Mouse (Mus musculus) intestine, embryonic 15.5 days (tissue): ENCODE measurements at regions not wholly inside any gene's neighbourhood (a gene's known extent, or its start where the extent isn't known, plus 50 kb on each side); places are given as distances from the start of the nearest gene placed in this dataset.
A peak's percentile ranks its signal among the peaks of the same experiment; 100 is the strongest.

Experiments used
- ATAC-seq: fragments of 200-750 bp; cut with Nextera tagmentation; 2 replicates; pipeline ENCODE4 v1.8.0; 2017; ENCODE audit warnings: moderate TSS enrichment, moderate library complexity
- H3K27ac ChIP-seq: fragments of 300-500 bp; sonication (generic); 2 replicates; pipeline ENCODE4 v1.5.1; 2015; ENCODE audit warnings: mild to moderate bottlenecking, inconsistent platforms
- H3K27me3 ChIP-seq: fragments of 300-500 bp; sonication (generic); replicated peaks from 2 replicates; pipeline ENCODE4 v1.6.1; 2015; ENCODE audit warnings: inconsistent platforms
- H3K36me3 ChIP-seq: fragments of 300-500 bp; sonication (generic); 2 replicates; pipeline ENCODE4 v1.6.1; 2015; ENCODE audit warnings: inconsistent platforms
- H3K4me1 ChIP-seq: fragments of 300-500 bp; sonication (generic); replicated peaks from 2 replicates; pipeline ENCODE4 v1.6.1; 2015; ENCODE audit warnings: inconsistent platforms
- H3K4me2 ChIP-seq: fragments of 300-500 bp; sonication (generic); replicated peaks from 2 replicates; pipeline ENCODE4 v1.6.1; 2015; ENCODE audit warnings: mild to moderate bottlenecking, inconsistent platforms
- H3K4me3 ChIP-seq: fragments of 300-500 bp; sonication (generic); replicated peaks from 2 replicates; pipeline ENCODE4 v1.5.1; 2015; ENCODE audit warnings: inconsistent platforms
- H3K9ac ChIP-seq: fragments of 300-500 bp; sonication (generic); 2 replicates; pipeline ENCODE4 v1.6.1; 2015; ENCODE audit warnings: inconsistent platforms
- H3K9me3 ChIP-seq: fragments of 300-500 bp; sonication (generic); 2 replicates; pipeline ENCODE4 v1.6.1; 2016; ENCODE audit warnings: inconsistent platforms
- WGBS: fragments of 180-500 bp; shearing (Covaris S2); methylation state at CpG from one replicate; pipeline ENCODE4 v1.1.7; 2015; 5-methylcytosine and 5-hydroxymethylcytosine counted together

DNA sequence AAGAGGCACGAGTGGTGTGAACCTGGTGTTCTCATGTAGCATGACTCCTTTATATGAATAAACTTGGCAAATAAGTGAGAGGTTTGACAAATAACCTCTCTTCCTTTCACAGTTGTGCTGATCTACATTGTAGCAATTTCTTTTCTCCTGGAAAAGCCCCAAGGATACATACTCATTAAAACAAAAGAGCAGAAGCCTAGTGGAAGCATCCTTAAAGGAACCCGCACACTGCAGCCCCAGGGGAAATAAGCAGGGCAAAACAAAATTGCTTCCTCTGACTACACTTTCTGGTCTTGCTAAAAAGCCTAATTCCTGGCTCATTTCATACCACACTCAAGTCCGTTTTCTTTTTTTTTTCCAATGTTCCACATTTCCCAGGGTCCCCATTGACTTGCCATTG lies 72.7 kb upstream of the Gm10184 start:
- Histone ChIP-seq H3K4me3 (no peak overlapping the region), H3K9me3 (no peaks in the 10 kb centered on the region), H3K27me3 (no peaks in the 10 kb centered on the region), H3K4me1 (no peaks in the 10 kb centered on the region), H3K27ac (no peak overlapping the region), H3K36me3 (no peaks in the 10 kb centered on the region), H3K9ac (no peak overlapping the region), H3K4me2 (no peak overlapping the region)
- 64% methylated on average over 3 of the region's 3 CpGs for WGBS
- no peak for ATAC-seq

GRCm38 (mm10) chr17:89979055-89979853 lies 69.0 kb upstream of the Gm10184 start:
- 60% methylated on average over 5 of the region's 5 CpGs for WGBS
- no peaks in the 10 kb centered on the region for H3K4me1 ChIP-seq
- H3K9ac ChIP-seq = no peak overlapping the region
- no peak overlapping the region for H3K4me3 ChIP-seq
- no peaks in the 10 kb centered on the region for H3K27me3 ChIP-seq
- ATAC-seq = no peak
- no peaks in the 10 kb centered on the region for H3K36me3 ChIP-seq
- H3K9me3 ChIP-seq = no peaks in the 10 kb centered on the region
- no peak overlapping the region for H3K4me2 ChIP-seq
- no peak overlapping the region for H3K27ac ChIP-seq

- Histone ChIP-seq H3K9me3 (no peaks in the 10 kb centered on the region), H3K4me3 (no peak overlapping the region), H3K27ac (no peak overlapping the region), H3K9ac (no peak overlapping the region), H3K4me2 (no peak overlapping the region), H3K36me3 (no peaks in the 10 kb centered on the region), H3K4me1 (no peaks in the 10 kb centered on the region), H3K27me3 (no peaks in the 10 kb centered on the region)
- peak; percentile 61 for ATAC-seq
- 51% methylated on average over 1 of the region's 1 CpGs for WGBS
Observed at GRCm38 (mm10) chr17:89963000-89963399, 52.8 kb upstream of the Gm10184 start.

DNA sequence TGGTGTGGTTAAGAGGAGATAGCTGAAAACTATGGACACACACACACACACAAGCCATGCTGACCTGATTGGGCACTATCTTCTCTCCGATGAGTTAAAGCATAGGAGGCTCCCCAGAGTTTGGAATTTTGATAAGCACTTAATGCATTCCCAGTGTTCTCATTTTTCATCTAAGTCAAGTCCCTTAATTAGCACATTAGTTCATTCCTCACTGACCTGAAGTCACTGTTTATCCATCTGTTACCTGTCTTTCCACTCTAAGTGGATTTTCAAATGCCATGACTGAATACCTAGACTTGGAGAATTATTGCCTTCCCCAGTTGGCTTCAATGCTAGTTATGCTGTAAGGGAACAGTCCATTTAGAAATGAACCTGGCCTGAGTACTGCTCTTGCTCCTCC lies 51.2 kb upstream of the Gm10184 start:
- Histone ChIP-seq H3K9ac (no peak overlapping the region), H3K4me1 (no peaks in the 10 kb centered on the region), H3K27me3 (no peaks in the 10 kb centered on the region), H3K9me3 (no peaks in the 10 kb centered on the region), H3K27ac (no peak overlapping the region), H3K4me3 (no peak overlapping the region), H3K36me3 (no peaks in the 10 kb centered on the region), H3K4me2 (no peak overlapping the region)
- 70% methylated on average over 1 of the region's 1 CpGs for WGBS
- ATAC-seq = no peak

DNA sequence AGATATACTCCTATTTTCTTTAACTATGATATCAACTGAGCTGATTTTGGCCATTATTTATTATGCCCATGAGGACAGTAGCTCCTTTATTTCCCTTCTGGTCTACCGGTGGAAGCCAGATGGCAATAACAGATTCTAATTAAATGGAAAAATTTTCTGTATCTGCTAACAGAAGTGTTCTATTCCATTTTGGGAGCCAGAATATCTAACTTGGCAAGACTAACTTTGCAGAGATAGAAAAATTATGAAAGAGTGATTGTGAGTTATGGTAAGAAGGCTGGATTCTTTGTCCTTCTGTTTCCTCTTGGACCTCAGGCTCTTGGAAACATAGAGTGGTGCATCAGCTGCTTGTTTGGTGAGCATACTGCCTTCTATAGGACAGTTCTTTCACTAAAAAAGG lies 50.1 kb upstream of the Gm10184 start:
- H3K4me1 ChIP-seq = no peaks in the 10 kb centered on the region
- WGBS = 84% methylated on average over 1 of the region's 1 CpGs
- H3K9me3 ChIP-seq = no peaks in the 10 kb centered on the region
- no peaks in the 10 kb centered on the region for H3K27me3 ChIP-seq
- H3K36me3 ChIP-seq = no peaks in the 10 kb centered on the region
- no peak overlapping the region for H3K4me2 ChIP-seq
- no peak for ATAC-seq
- no peak overlapping the region for H3K4me3 ChIP-seq
- no peak overlapping the region for H3K9ac ChIP-seq
- no peak overlapping the region for H3K27ac ChIP-seq
